Mouse (Mus musculus) forebrain, embryonic 14.5 days (tissue): ENCODE measurements at regions not wholly inside any gene's neighbourhood (a gene's known extent, or its start where the extent isn't known, plus 50 kb on each side); places are given as distances from the start of the nearest gene placed in this dataset.
A peak's percentile ranks its signal among the peaks of the same experiment; 100 is the strongest.

ENCODE experiments used
- ATAC-seq: fragments of 200-750 bp; cut with Nextera tagmentation; 2 replicates; pipeline ENCODE4 v1.8.0; 2017; ENCODE audit warnings: mild to moderate bottlenecking, moderate library complexity
- DNase-seq: peaks from one replicate; pipeline ENCODE4 v3.0.0-alpha.2; 2015; ENCODE audit warnings: low spot score
- H3K27ac ChIP-seq: fragments of 300-500 bp; sonication (generic); 2 replicates; pipeline ENCODE4 v1.5.1; 2014; ENCODE audit warnings: low read depth, mild to moderate bottlenecking, control low read depth, low read length, moderate library complexity
- H3K27me3 ChIP-seq: fragments of 300-500 bp; sonication (generic); replicated peaks from 2 replicates; pipeline ENCODE4 v1.6.1; 2014; ENCODE audit warnings: low read length, control low read depth, mixed read lengths; ENCODE audit not compliant: control insufficient read depth, insufficient read depth
- H3K36me3 ChIP-seq: fragments of 300-500 bp; sonication (generic); 2 replicates; pipeline ENCODE4 v1.6.1; 2014; ENCODE audit warnings: low read length, control low read depth; ENCODE audit not compliant: control insufficient read depth, insufficient read depth
- H3K4me1 ChIP-seq: fragments of 300-500 bp; sonication (generic); 2 replicates; pipeline ENCODE4 v1.6.1; 2014; ENCODE audit warnings: antibody characterized with exemption, low read length, control low read depth; ENCODE audit not compliant: control insufficient read depth, insufficient read depth
- H3K4me2 ChIP-seq: fragments of 300-500 bp; sonication (generic); 2 replicates; pipeline ENCODE4 v1.6.1; 2014; ENCODE audit warnings: mild to moderate bottlenecking, control low read depth, low read length
- H3K4me3 ChIP-seq: fragments of 300-500 bp; sonication (generic); 2 replicates; pipeline ENCODE4 v1.5.1; 2014; ENCODE audit warnings: low read depth, low read length, control low read depth
- H3K9ac ChIP-seq: fragments of 300-500 bp; sonication (generic); 2 replicates; pipeline ENCODE4 v1.6.1; 2014; ENCODE audit warnings: mild to moderate bottlenecking, low read length, control low read depth, moderate library complexity
- H3K9me3 ChIP-seq: fragments of 300-500 bp; sonication (generic); replicated peaks from 2 replicates; pipeline ENCODE4 v1.6.1; 2016; ENCODE audit warnings: low read length, control low read depth, mixed read lengths; ENCODE audit not compliant: control insufficient read depth
- WGBS: fragments of 180-500 bp; shearing (Covaris S2); extraction: QIAGEN DNeasy Blood & Tissue Kit; methylation state at CpG from one replicate; pipeline ENCODE4 v1.1.7; 2014; 5-methylcytosine and 5-hydroxymethylcytosine counted together

GRCm38 (mm10) chr3:47348451-47348850 lies 900.4 kb upstream of the Pabpc4l start:
- no peak overlapping the region for H3K9ac ChIP-seq
- H3K4me2 ChIP-seq: no peak overlapping the region
- no peaks in the 10 kb centered on the region for H3K9me3 ChIP-seq
- DNase-seq: peak; percentile 83
- H3K36me3 ChIP-seq: no peaks in the 10 kb centered on the region
- H3K27ac ChIP-seq: no peak overlapping the region
- no peak overlapping the region for H3K4me3 ChIP-seq
- H3K27me3 ChIP-seq: no peaks in the 10 kb centered on the region
- no peaks in the 10 kb centered on the region for H3K4me1 ChIP-seq
- peak; percentile 70 for ATAC-seq

GRCm38 (mm10) chr3:47316356-47317028 lies 868.5 kb upstream of the Pabpc4l start:
- peak; percentile 3 for DNase-seq
- no peak overlapping the region for H3K4me3 ChIP-seq
- ATAC-seq: no peak
- 66% methylated on average over 2 of the region's 2 CpGs for WGBS
- no peaks in the 10 kb centered on the region for H3K27me3 ChIP-seq
- H3K36me3 ChIP-seq: no peaks in the 10 kb centered on the region
- no peak overlapping the region for H3K4me2 ChIP-seq
- H3K27ac ChIP-seq: no peak overlapping the region
- no peaks in the 10 kb centered on the region for H3K9me3 ChIP-seq
- H3K9ac ChIP-seq: no peak overlapping the region
- no peaks in the 10 kb centered on the region for H3K4me1 ChIP-seq

- DNase-seq (peak; percentile 13), ATAC-seq (no peak)
- no peaks in the 10 kb centered on the region for H3K36me3 ChIP-seq
- H3K4me2 ChIP-seq: no peak overlapping the region
- H3K9ac ChIP-seq: no peak overlapping the region
- H3K9me3 ChIP-seq: no peaks in the 10 kb centered on the region
- 0 out of 2 replicates have a peak, but pooled peaks cover 6% of the 10 kb centered on the region for H3K4me1 ChIP-seq
- WGBS: 4% methylated on average over 1 of the region's 1 CpGs
- no peaks in the 10 kb centered on the region for H3K27me3 ChIP-seq
- no peak overlapping the region for H3K4me3 ChIP-seq
- H3K27ac ChIP-seq: no peak overlapping the region
These were observed 833.8 kb upstream of the Pabpc4l start for GRCm38 (mm10) chr3:47281783-47282182.

- 0 out of 2 replicates have a peak, but pooled peaks cover 6% of the 10 kb centered on the region for H3K4me1 ChIP-seq
- H3K4me2 ChIP-seq: no peak overlapping the region
- no peaks in the 10 kb centered on the region for H3K9me3 ChIP-seq
- peak; percentile 57; the same call in 1 of the 2 replicates for ATAC-seq
- H3K27ac ChIP-seq: no peak overlapping the region
- DNase-seq: peak; percentile 59
- H3K27me3 ChIP-seq: no peaks in the 10 kb centered on the region
- H3K4me3 ChIP-seq: no peak overlapping the region
- H3K36me3 ChIP-seq: no peaks in the 10 kb centered on the region
- 24% methylated on average over 5 of the region's 5 CpGs for WGBS
- H3K9ac ChIP-seq: no peak overlapping the region
These were observed 832.3 kb upstream of the Pabpc4l start for GRCm38 (mm10) chr3:47280270-47280669.

- WGBS: 18% methylated on average over 3 of the region's 3 CpGs
- Histone ChIP-seq H3K9me3 (no peaks in the 10 kb centered on the region), H3K4me3 (no peak overlapping the region), H3K36me3 (no peaks in the 10 kb centered on the region), H3K9ac (no peak overlapping the region), H3K4me2 (no peak overlapping the region), H3K27me3 (no peaks in the 10 kb centered on the region), H3K4me1 (peaks cover 2% of the 10 kb centered on the region; the same call in 1 of the 2 replicates), H3K27ac (no peak overlapping the region)
- ATAC-seq (no peak), DNase-seq (peak; percentile 40)
These were observed 793.0 kb upstream of the Pabpc4l start for GRCm38 (mm10) chr3:47241030-47241429.

- Histone ChIP-seq H3K9ac (no peak overlapping the region), H3K4me2 (no peak overlapping the region), H3K4me1 (no peaks in the 10 kb centered on the region), H3K36me3 (no peaks in the 10 kb centered on the region), H3K9me3 (no peaks in the 10 kb centered on the region), H3K27ac (no peak overlapping the region), H3K4me3 (no peak overlapping the region), H3K27me3 (no peaks in the 10 kb centered on the region)
- DNase-seq (no peak), ATAC-seq (no peak)
- 95% methylated on average over 6 of the region's 6 CpGs for WGBS
These were observed 782.2 kb upstream of the Pabpc4l start for GRCm38 (mm10) chr3:47230234-47230633.

- H3K9me3 ChIP-seq: no peaks in the 10 kb centered on the region
- DNase-seq (peak; percentile 69), ATAC-seq (peak; percentile 83)
- H3K27ac ChIP-seq: no peak overlapping the region
- H3K4me3 ChIP-seq: no peak overlapping the region
- no peak overlapping the region for H3K4me2 ChIP-seq
- H3K27me3 ChIP-seq: no peaks in the 10 kb centered on the region
- H3K9ac ChIP-seq: no peak overlapping the region
- no peaks in the 10 kb centered on the region for H3K36me3 ChIP-seq
- H3K4me1 ChIP-seq: no peaks in the 10 kb centered on the region
- WGBS: 21% methylated on average over 1 of the region's 1 CpGs
These were observed 770.6 kb upstream of the Pabpc4l start for GRCm38 (mm10) chr3:47218587-47218986.

GRCm38 (mm10) chr3:47213141-47213540 lies 765.1 kb upstream of the Pabpc4l start:
- H3K36me3 ChIP-seq: no peaks in the 10 kb centered on the region
- H3K4me3 ChIP-seq: no peak overlapping the region
- no peaks in the 10 kb centered on the region for H3K9me3 ChIP-seq
- DNase-seq (peak; percentile 37), ATAC-seq (peak; percentile 62; the same call in 1 of the 2 replicates)
- no peaks in the 10 kb centered on the region for H3K4me1 ChIP-seq
- WGBS: 70% methylated on average over 2 of the region's 2 CpGs
- H3K27me3 ChIP-seq: no peaks in the 10 kb centered on the region
- no peak overlapping the region for H3K4me2 ChIP-seq
- no peak overlapping the region for H3K27ac ChIP-seq
- H3K9ac ChIP-seq: no peak overlapping the region

- Histone ChIP-seq H3K4me1 (no peaks in the 10 kb centered on the region), H3K9me3 (no peaks in the 10 kb centered on the region), H3K9ac (no peak overlapping the region), H3K36me3 (no peaks in the 10 kb centered on the region), H3K4me2 (no peak overlapping the region), H3K27me3 (no peaks in the 10 kb centered on the region), H3K27ac (no peak overlapping the region), H3K4me3 (no peak overlapping the region)
- DNase-seq (no peak), ATAC-seq (no peak)
These were observed 749.6 kb upstream of the Pabpc4l start for GRCm38 (mm10) chr3:47197584-47197983.
